Mouse (Mus musculus): ENCODE data around the gene Gm7694. TPM values are rescaled to one million over a fixed set of nuclear protein-coding genes. Genes with fewer than 3 reads are reported as not detected.

Gm7694 gene
- polyA plus RNA-seq, 1 experiment = 0.17 TPM

DNA sequence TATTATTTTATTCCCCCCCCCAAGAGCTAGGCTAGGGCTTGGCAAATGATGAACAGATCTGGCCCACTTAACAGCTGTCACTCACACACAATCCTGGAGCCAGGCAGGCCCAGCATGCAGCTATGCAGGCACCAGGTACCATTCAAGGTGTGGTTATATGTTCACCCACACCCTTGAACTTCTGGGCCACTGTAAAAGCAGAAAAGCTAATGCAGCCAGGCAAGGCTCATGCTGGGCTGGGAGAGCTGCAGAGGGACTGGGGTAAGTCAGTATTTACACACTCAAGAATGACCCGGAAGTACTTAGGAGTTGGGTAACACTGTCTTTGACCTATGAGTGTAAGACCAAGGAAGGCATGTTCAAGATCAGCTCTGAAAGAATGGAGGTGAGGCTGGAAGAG lies 18.2 kb upstream of the Gm7694 start:
- no peaks in the 10 kb centered on the region for H3K4me1 ChIP-seq (ENCODE audit: control insufficient read depth)
- H3K27me3 ChIP-seq (ENCODE audit: control insufficient read depth) = no peaks in the 10 kb centered on the region
- H3K36me3 ChIP-seq (ENCODE audit: control insufficient read depth) = peaks cover 2% of the 10 kb centered on the region; the same call in 1 of the 2 replicates
- no peak overlapping the region for H3K4me3 ChIP-seq (replicated peaks)
- no peak for TF ChIP-seq GATA1 (IDR thresholded peaks at IDR 0.05; ENCODE audit: low read length)
- no peak for TF ChIP-seq TAL1 (IDR thresholded peaks at IDR 0.05; ENCODE audit: low read length)
- H3K9me3 ChIP-seq (ENCODE audit: control insufficient read depth, low read length) = no peaks in the 10 kb centered on the region

- no peaks in the 10 kb centered on the region for H3K9me3 ChIP-seq (ENCODE audit: control insufficient read depth, low read length)
- H3K27me3 ChIP-seq (ENCODE audit: control insufficient read depth) = no peaks in the 10 kb centered on the region
- H3K4me1 ChIP-seq (ENCODE audit: control insufficient read depth) = no peaks in the 10 kb centered on the region
- H3K36me3 ChIP-seq (ENCODE audit: control insufficient read depth) = peaks cover 8% of the 10 kb centered on the region; the same call in 1 of the 2 replicates
- TF ChIP-seq GATA1 (IDR thresholded peaks at IDR 0.05; ENCODE audit: low read length) (no peak), TAL1 (IDR thresholded peaks at IDR 0.05; ENCODE audit: low read length) (no peak)
- no peak overlapping the region for H3K4me3 ChIP-seq (replicated peaks)
These were observed 16.9 kb upstream of the Gm7694 start for GRCm38 (mm10) chr1:170323001-170323400.

DNA sequence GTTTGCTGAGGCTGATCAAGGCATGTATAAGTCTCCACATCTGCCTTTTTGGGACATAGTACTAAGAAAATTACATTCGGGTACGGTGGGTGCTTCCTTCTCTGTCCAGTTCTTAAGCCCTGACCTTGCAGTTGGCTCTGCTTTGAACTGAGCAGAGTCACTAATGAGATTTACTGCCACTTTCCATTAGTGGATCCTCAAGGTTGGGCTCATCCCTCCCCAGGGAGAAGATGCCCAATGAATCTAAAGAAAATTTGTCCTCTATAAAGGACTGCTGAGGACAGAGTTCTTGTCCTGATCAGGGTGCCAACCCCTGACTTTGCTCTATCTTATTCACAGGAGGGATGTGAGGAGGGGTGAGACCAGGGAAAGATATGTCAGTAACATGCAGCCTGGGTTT lies 15.9 kb upstream of the Gm7694 start:
- no peak overlapping the region for H3K4me3 ChIP-seq (replicated peaks)
- H3K4me1 ChIP-seq (ENCODE audit: control insufficient read depth) = no peaks in the 10 kb centered on the region
- TF ChIP-seq TAL1 (IDR thresholded peaks at IDR 0.05; ENCODE audit: low read length) (no peak), GATA1 (IDR thresholded peaks at IDR 0.05; ENCODE audit: low read length) (no peak)
- no peaks in the 10 kb centered on the region for H3K9me3 ChIP-seq (ENCODE audit: control insufficient read depth, low read length)
- H3K36me3 ChIP-seq (ENCODE audit: control insufficient read depth) = peaks cover 8% of the 10 kb centered on the region; the same call in 1 of the 2 replicates
- no peaks in the 10 kb centered on the region for H3K27me3 ChIP-seq (ENCODE audit: control insufficient read depth)

- Histone ChIP-seq H3K4me3 (replicated peaks) (no peak overlapping the region), H3K9me3 (ENCODE audit: control insufficient read depth, low read length) (no peaks in the 10 kb centered on the region), H3K4me1 (ENCODE audit: control insufficient read depth) (no peaks in the 10 kb centered on the region), H3K36me3 (ENCODE audit: control insufficient read depth) (no peaks in the 10 kb centered on the region), H3K27me3 (ENCODE audit: control insufficient read depth) (no peaks in the 10 kb centered on the region)
- no peak for TF ChIP-seq TAL1 (IDR thresholded peaks at IDR 0.05; ENCODE audit: low read length)
These were observed 5.3 kb upstream of the Gm7694 start for GRCm38 (mm10) chr1:170311431-170311830.

- H3K27me3 ChIP-seq (ENCODE audit: control insufficient read depth) = no peaks in the 10 kb centered on the region
- H3K4me1 ChIP-seq (ENCODE audit: control insufficient read depth) = no peaks in the 10 kb centered on the region
- no peaks in the 10 kb centered on the region for H3K9me3 ChIP-seq (ENCODE audit: control insufficient read depth, low read length)
- no peak for TF ChIP-seq TAL1 (IDR thresholded peaks at IDR 0.05; ENCODE audit: low read length)
- no peak for TF ChIP-seq GATA1 (IDR thresholded peaks at IDR 0.05; ENCODE audit: low read length)
- no peaks in the 10 kb centered on the region for H3K36me3 ChIP-seq (ENCODE audit: control insufficient read depth)
- no peak within 1 kb of the TSS for H3K4me3 ChIP-seq (replicated peaks)
These were observed 2.4 kb upstream of the Gm7694 start, which contains the start of gene Spata46 for GRCm38 (mm10) chr1:170308503-170308902. Gene Spata46 (plus strand): TSS chr1:170308803.

DNA sequence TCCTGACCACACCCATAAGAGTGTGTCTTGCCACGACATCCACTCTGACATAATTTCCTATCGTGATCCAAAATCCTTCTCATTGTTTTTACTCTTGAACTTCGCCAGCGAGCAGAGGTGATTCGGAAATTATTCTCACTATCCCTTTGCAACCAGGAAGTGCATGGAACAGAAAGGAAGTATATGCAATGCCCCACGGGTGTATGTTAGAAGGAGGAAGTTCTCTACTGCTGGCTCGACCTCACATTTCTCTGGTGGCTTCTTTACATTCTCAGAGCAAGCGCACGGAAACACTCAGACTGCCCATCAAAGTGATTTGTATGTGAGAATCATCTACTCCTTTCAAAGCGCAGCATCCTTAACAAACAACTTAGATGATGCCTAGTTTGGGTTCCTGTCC lies 1.1 kb downstream of the Gm7694 start:
- Histone ChIP-seq H3K36me3 (ENCODE audit: control insufficient read depth) (no peaks in the 10 kb centered on the region; the same call in 1 of the 2 replicates), H3K4me1 (ENCODE audit: control insufficient read depth) (no peaks in the 10 kb centered on the region), H3K27me3 (ENCODE audit: control insufficient read depth) (no peaks in the 10 kb centered on the region), H3K9me3 (ENCODE audit: control insufficient read depth, low read length) (no peaks in the 10 kb centered on the region), H3K4me3 (replicated peaks) (no peak overlapping the region)
- TF ChIP-seq GATA1 (IDR thresholded peaks at IDR 0.05; ENCODE audit: low read length) (no peak), TAL1 (IDR thresholded peaks at IDR 0.05; ENCODE audit: low read length) (no peak)

- no peaks in the 10 kb centered on the region; the same call in 1 of the 2 replicates for H3K36me3 ChIP-seq (ENCODE audit: control insufficient read depth)
- H3K9me3 ChIP-seq (ENCODE audit: control insufficient read depth, low read length) = no peaks in the 10 kb centered on the region
- H3K4me3 ChIP-seq (replicated peaks) = no peak overlapping the region
- H3K27me3 ChIP-seq (ENCODE audit: control insufficient read depth) = no peaks in the 10 kb centered on the region
- TF ChIP-seq GATA1 (IDR thresholded peaks at IDR 0.05; ENCODE audit: low read length) (no peak), TAL1 (IDR thresholded peaks at IDR 0.05; ENCODE audit: low read length) (no peak)
- H3K4me1 ChIP-seq (ENCODE audit: control insufficient read depth) = no peaks in the 10 kb centered on the region
These were observed 3.0 kb downstream of the Gm7694 start for GRCm38 (mm10) chr1:170303103-170303502.

DNA sequence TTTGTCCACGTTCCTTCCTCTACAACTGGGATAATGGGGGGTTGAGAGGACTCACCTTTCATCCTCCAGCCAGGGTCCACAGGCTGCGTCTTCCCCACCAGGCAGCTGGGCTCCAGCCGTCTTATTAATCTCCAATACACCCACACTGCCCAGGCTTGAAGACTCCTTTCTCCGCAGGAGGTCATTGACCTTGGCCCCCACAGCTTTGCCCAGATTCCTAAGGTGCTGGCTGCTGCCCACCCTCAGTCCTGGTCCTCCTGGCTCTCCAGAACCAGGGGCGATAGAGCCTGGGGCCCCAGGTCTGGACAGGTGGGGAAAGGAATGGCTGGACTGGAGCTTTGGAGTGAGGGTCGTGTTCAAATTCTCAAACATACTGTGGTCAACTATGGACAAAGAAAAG lies 3.7 kb downstream of the Gm7694 start:
- Histone ChIP-seq H3K4me1 (ENCODE audit: control insufficient read depth) (no peaks in the 10 kb centered on the region), H3K27me3 (ENCODE audit: control insufficient read depth) (no peaks in the 10 kb centered on the region), H3K9me3 (ENCODE audit: control insufficient read depth, low read length) (no peaks in the 10 kb centered on the region), H3K36me3 (ENCODE audit: control insufficient read depth) (no peaks in the 10 kb centered on the region; the same call in 1 of the 2 replicates), H3K4me3 (replicated peaks) (no peak overlapping the region)
- TF ChIP-seq GATA1 (IDR thresholded peaks at IDR 0.05; ENCODE audit: low read length) = no peak
- TF ChIP-seq TAL1 (IDR thresholded peaks at IDR 0.05; ENCODE audit: low read length) = no peak

GRCm38 (mm10) chr1:170301686-170302085 lies 4.4 kb downstream of the Gm7694 start:
- no peak overlapping the region for H3K4me3 ChIP-seq (replicated peaks)
- no peaks in the 10 kb centered on the region for H3K9me3 ChIP-seq (ENCODE audit: control insufficient read depth, low read length)
- no peak for TF ChIP-seq GATA1 (IDR thresholded peaks at IDR 0.05; ENCODE audit: low read length)
- no peak for TF ChIP-seq TAL1 (IDR thresholded peaks at IDR 0.05; ENCODE audit: low read length)
- H3K4me1 ChIP-seq (ENCODE audit: control insufficient read depth) = no peaks in the 10 kb centered on the region
- H3K36me3 ChIP-seq (ENCODE audit: control insufficient read depth) = no peaks in the 10 kb centered on the region; the same call in 1 of the 2 replicates
- no peaks in the 10 kb centered on the region for H3K27me3 ChIP-seq (ENCODE audit: control insufficient read depth)

GRCm38 (mm10) chr1:170299496-170299895 lies 6.6 kb downstream of the Gm7694 start:
- no peaks in the 10 kb centered on the region; the same call in 1 of the 2 replicates for H3K36me3 ChIP-seq (ENCODE audit: control insufficient read depth)
- H3K9me3 ChIP-seq (ENCODE audit: control insufficient read depth, low read length) = no peaks in the 10 kb centered on the region

More at GRCm38 (mm10) chr1:170299496-170299895, 6.6 kb downstream of the Gm7694 start:
- Histone ChIP-seq H3K4me1 (ENCODE audit: control insufficient read depth) (no peaks in the 10 kb centered on the region), H3K4me3 (replicated peaks) (no peak overlapping the region), H3K27me3 (ENCODE audit: control insufficient read depth) (no peaks in the 10 kb centered on the region)
- TF ChIP-seq TAL1 (IDR thresholded peaks at IDR 0.05; ENCODE audit: low read length) (no peak), GATA1 (IDR thresholded peaks at IDR 0.05; ENCODE audit: low read length) (no peak)

Measured in erythroblast, embryonic 14.5 days (primary cell).